Mouse (Mus musculus) liver, embryonic 12.5 days (tissue): Measurements from ENCODE around the gene Scrn2. TPM values are rescaled to one million over a fixed set of nuclear protein-coding genes. Genes with fewer than 3 reads are reported as not detected.

ENCODE experiments used
- microRNA-seq: library from miRNA; unstranded; fragments of <30 nt; microRNA quantifications from one replicate; pipeline ENCODE4, GENCODE M21; 2017
- polyA plus RNA-seq: library from polyadenylated mRNA; unstranded; fragments of >200 nt; fragmentation: Nextera tagmentation; extraction: Ambion mirVana; gene quantifications from 2 replicates; pipeline ENCODE4 v1.2.1, GENCODE M21; 2016

Gene Scrn2
- polyA plus RNA-seq, 1 experiment from 2014 or later = 11.0 TPM

Small RNA genes lying within 50 kb of the gene (microRNA-seq; reads per million reads assigned to microRNA genes)
- gene Mir8103 = not detected

Other genes with a start within 250 kb of the Scrn2 start
- gene Cbx1, start 240.8 kb upstream of the Scrn2 start, polyA plus RNA-seq = 51.6 and 52.4 TPM in 2 replicates
- 26.7 and 32.4 TPM in 2 replicates for gene Nfe2l1, start 200.0 kb upstream of the Scrn2 start, polyA plus RNA-seq
- gene Copz2, start 180.1 kb upstream of the Scrn2 start, polyA plus RNA-seq = 25.6 and 26.7 TPM in 2 replicates
- gene Cdk5rap3, start 113.4 kb upstream of the Scrn2 start, polyA plus RNA-seq = 49.0 and 51.6 TPM in 2 replicates
- 2.4 and 3.2 TPM in 2 replicates for gene Prr15l, start 101.8 kb upstream of the Scrn2 start, polyA plus RNA-seq
- gene Pnpo, start 86.0 kb upstream of the Scrn2 start, polyA plus RNA-seq = 528 and 553 TPM in 2 replicates
- gene Sp2, start 47.0 kb upstream of the Scrn2 start, polyA plus RNA-seq = 15.5 and 18.5 TPM in 2 replicates
- gene Sp6, start 16.5 kb upstream of the Scrn2 start, polyA plus RNA-seq = 0.15 and 0.19 TPM in 2 replicates
- gene Lrrc46, start 11.5 kb downstream of the Scrn2 start, polyA plus RNA-seq = 0.35 and 0.48 TPM in 2 replicates
- gene Mrpl10, start 11.6 kb downstream of the Scrn2 start, polyA plus RNA-seq = 56.7 TPM in 2 replicates
- gene Osbpl7, start 20.7 kb downstream of the Scrn2 start, polyA plus RNA-seq = 3.7 and 3.8 TPM in 2 replicates
- gene Tbx21, start 85.4 kb downstream of the Scrn2 start, polyA plus RNA-seq = not detected in 2 replicates
- 3.6 and 4.0 TPM in 2 replicates for gene Tbkbp1, start 121.6 kb downstream of the Scrn2 start, polyA plus RNA-seq
- 38.5 and 39.3 TPM in 2 replicates for gene Kpnb1, start 157.9 kb downstream of the Scrn2 start, polyA plus RNA-seq